ENCODE assay signal across 8 mouse cellular contexts in genomic region chr9:107626158-107626843, GRCm38 (mm10). TPM values are rescaled to one million over a fixed set of nuclear protein-coding genes. Genes with fewer than 3 reads are reported as not detected.
A peak's percentile ranks its signal among the peaks of the same experiment; 100 is the strongest.
DNase-seq lines count a peak whose midpoint lies in the region; ATAC-seq and TF ChIP-seq lines count a peak whose summit lies in the region.

No protein-coding gene starts in this region.

- peaks cover 66% of the 10 kb centered on the region for H3K4me1 ChIP-seq in limb, embryonic 15.5 days
- peaks cover 62% of the 10 kb centered on the region for H3K4me1 ChIP-seq in olfactory bulb, adult 2 months (ENCODE audit: control insufficient read depth, insufficient read depth, low read length)
- peaks cover 22% of the 10 kb centered on the region for H3K4me1 ChIP-seq in kidney, adult 2 months (ENCODE audit: control insufficient read depth, insufficient read depth, low read length)

- peak; percentile 33 to 40 for DNase-seq in cerebellum, postnatal 14 days
- DNase-seq in cerebellum, postnatal 4 days (ENCODE audit: low spot score in 2 of 2), result no peak
- DNase-seq in thymus, postnatal 4 days, result peak; percentile 41
- DNase-seq in thymus, postnatal 14 days, result no peak
- DNase-seq in urinary bladder, postnatal 36 days (ENCODE audit: low spot score in 2 of 2), result no peak
- DNase-seq in kidney, adult 2 months, result no peak

- H3K36me3 ChIP-seq in limb, embryonic 15.5 days, result peaks cover 37% of the 10 kb centered on the region
- H3K36me3 ChIP-seq in kidney, adult 2 months (ENCODE audit: control insufficient read depth, insufficient read depth, low read length), result no peaks in the 10 kb centered on the region

- ATAC-seq in limb, embryonic 15.5 days (ENCODE audit: insufficient number of reproducible peaks, low FRiP score, low TSS enrichment, low read depth), result peak; percentile 27; the same call in 1 of the 2 replicates

- H3K4me2 ChIP-seq in limb, embryonic 15.5 days, result peak overlapping the region; percentile 37

- no peaks in the 10 kb centered on the region for H3K9me3 ChIP-seq in limb, embryonic 15.5 days

- peak overlapping the region; percentile 89 for H3K27ac ChIP-seq in limb, embryonic 15.5 days
- H3K27ac ChIP-seq in olfactory bulb, adult 2 months (ENCODE audit: insufficient read depth, low read depth, low read length), result peak overlapping the region; percentile 63
- H3K27ac ChIP-seq in kidney, adult 2 months (ENCODE audit: insufficient read depth, low read depth, low read length), result no peak overlapping the region

- no peak for TF ChIP-seq POLR2A in olfactory bulb, adult 2 months (IDR thresholded peaks at IDR 0.05; ENCODE audit: insufficient read depth, low read depth, low read length)
- TF ChIP-seq POLR2A in kidney, adult 2 months (IDR thresholded peaks at IDR 0.05; ENCODE audit: low read depth, low read length), result no peak

- 42% methylated on average over 15 of the region's 15 CpGs for WGBS in limb, embryonic 15.5 days
- WGBS in olfactory bulb, adult 2 months, result 21% methylated on average over 15 of the region's 15 CpGs
- 37% methylated on average over 15 of the region's 15 CpGs for WGBS in kidney, adult 2 months

- TF ChIP-seq CTCF in olfactory bulb, adult 2 months (IDR thresholded peaks at IDR 0.05; ENCODE audit: insufficient read depth, low read depth, low read length), result no peak
- TF ChIP-seq CTCF in kidney, adult 2 months (conservative IDR thresholded peaks at IDR 0.05; ENCODE audit: insufficient read depth, insufficient read length, low read depth, low read length), result no peak

- H3K27me3 ChIP-seq in limb, embryonic 15.5 days, result no peaks in the 10 kb centered on the region
- no peaks in the 10 kb centered on the region for H3K27me3 ChIP-seq in kidney, adult 2 months (replicated peaks; ENCODE audit: control insufficient read depth, insufficient read depth, low read length)

- H3K9ac ChIP-seq in limb, embryonic 15.5 days, result 0 out of 2 replicates have a peak overlapping the region, but pooled peaks have one; percentile 23

- no peak overlapping the region for H3K4me3 ChIP-seq in limb, embryonic 15.5 days
- H3K4me3 ChIP-seq in olfactory bulb, adult 2 months (ENCODE audit: insufficient read depth, low read depth, low read length), result no peak overlapping the region
- no peak overlapping the region for H3K4me3 ChIP-seq in kidney, adult 2 months (ENCODE audit: insufficient read depth, low read depth, low read length)

RNA-seq across cellular contexts. Expression of gene Gnai2, which starts 8.9 kb away (rescaled TPM):
- polyA plus RNA-seq in limb, embryonic 15.5 days (2015; fragmentation: Nextera tagmentation; extraction: Ambion mirVana), result 385 and 394 TPM in 2 replicates
- 1,429 TPM in 1 of 2 replicates, not detected in the other for polyA plus RNA-seq in olfactory bulb, adult 2 months (2012; ENCODE audit: insufficient read depth, insufficient read length, low replicate concordance, missing spikeins)
- 356 and 366 TPM in 2 replicates for polyA plus RNA-seq in kidney, adult 2 months (2012; rRNA removed)

RNA-seq across cellular contexts. Expression of gene Sema3b, which starts 17.3 kb away (rescaled TPM):
- 13.6 and 23.6 TPM in 2 replicates for polyA plus RNA-seq in limb, embryonic 15.5 days (2015; fragmentation: Nextera tagmentation; extraction: Ambion mirVana)
- polyA plus RNA-seq in olfactory bulb, adult 2 months (2012; ENCODE audit: insufficient read depth, insufficient read length, low replicate concordance, missing spikeins), result not detected in 2 replicates
- polyA plus RNA-seq in kidney, adult 2 months (2012; rRNA removed), result 63.3 and 78.8 TPM in 2 replicates

RNA-seq across cellular contexts. Expression of gene Ifrd2, which starts 38.9 kb away (rescaled TPM):
- polyA plus RNA-seq in limb, embryonic 15.5 days (2015; fragmentation: Nextera tagmentation; extraction: Ambion mirVana), result 45.9 and 58.8 TPM in 2 replicates
- polyA plus RNA-seq in olfactory bulb, adult 2 months (2012; ENCODE audit: insufficient read depth, insufficient read length, low replicate concordance, missing spikeins), result not detected in 2 replicates
- polyA plus RNA-seq in kidney, adult 2 months (2012; rRNA removed), result 50.5 and 57.8 TPM in 2 replicates

RNA-seq across cellular contexts. Expression of gene Slc38a3, which starts 43.0 kb away (rescaled TPM):
- polyA plus RNA-seq in limb, embryonic 15.5 days (2015; fragmentation: Nextera tagmentation; extraction: Ambion mirVana), result 5.0 and 5.1 TPM in 2 replicates
- not detected in 2 replicates for polyA plus RNA-seq in olfactory bulb, adult 2 months (2012; ENCODE audit: insufficient read depth, insufficient read length, low replicate concordance, missing spikeins)
- 77.9 and 139 TPM in 2 replicates for polyA plus RNA-seq in kidney, adult 2 months (2012; rRNA removed)

RNA-seq across cellular contexts. Expression of gene Hyal3, which starts 45.7 kb away (rescaled TPM):
- 1.6 and 1.8 TPM in 2 replicates for polyA plus RNA-seq in limb, embryonic 15.5 days (2015; fragmentation: Nextera tagmentation; extraction: Ambion mirVana)
- polyA plus RNA-seq in olfactory bulb, adult 2 months (2012; ENCODE audit: insufficient read depth, insufficient read length, low replicate concordance, missing spikeins), result not detected in 2 replicates
- polyA plus RNA-seq in kidney, adult 2 months (2012; rRNA removed), result 1.6 and 2.1 TPM in 2 replicates

Comparison
In these comparisons a context has a peak if more than half of its experiments do, and no peak if none do; other contexts are left out.
1. DNase-seq: peak in cerebellum, postnatal 14 days (2 of 2) and thymus, postnatal 4 days (single experiment); none in cerebellum, postnatal 4 days (0 of 2), thymus, postnatal 14 days (single experiment), urinary bladder, postnatal 36 days (0 of 2) and kidney, adult 2 months (single experiment).
2. RNA of gene Sema3b, which starts 17.3 kb away (polyA plus RNA-seq): 63.3 to 78.8 TPM in kidney, adult 2 months and 13.6 to 23.6 TPM in limb, embryonic 15.5 days; not detected in olfactory bulb, adult 2 months; every median in the first group is over 10 times any median in the second.
3. RNA of gene Ifrd2, which starts 38.9 kb away (polyA plus RNA-seq): 50.5 to 57.8 TPM in kidney, adult 2 months and 45.9 to 58.8 TPM in limb, embryonic 15.5 days; not detected in olfactory bulb, adult 2 months; every median in the first group is over 10 times any median in the second.